Mouse (Mus musculus) midbrain, postnatal 0 days (tissue): ENCODE results near the gene Slc29a1. TPM values are rescaled to one million over a fixed set of nuclear protein-coding genes. Genes with fewer than 3 reads are reported as not detected.

Experiments
- ATAC-seq: fragments of 200-750 bp; cut with Nextera tagmentation; 2 replicates; pipeline ENCODE4 v1.8.0; 2017; ENCODE audit warnings: moderate number of reproducible peaks, mild to moderate bottlenecking, moderate TSS enrichment, moderate library complexity; ENCODE audit not compliant: low FRiP score
- DNase-seq: peaks from one replicate; pipeline ENCODE4 v3.0.0-alpha.2; 2015; ENCODE audit warnings: low spot score
- H3K27ac ChIP-seq: fragments of 300-500 bp; sonication (generic); 2 replicates; pipeline ENCODE4 v1.5.1; 2014; ENCODE audit warnings: low read depth, mild to moderate bottlenecking, low read length, mixed read lengths
- H3K27me3 ChIP-seq: fragments of 300-500 bp; sonication (generic); 2 replicates; pipeline ENCODE4 v1.6.1; 2014; ENCODE audit warnings: low read length, control low read depth, mixed read lengths; ENCODE audit not compliant: insufficient read depth
- H3K36me3 ChIP-seq: fragments of 300-500 bp; sonication (generic); 2 replicates; pipeline ENCODE4 v1.6.1; 2014; ENCODE audit warnings: low read length, control low read depth, mixed read lengths; ENCODE audit not compliant: insufficient read depth
- H3K4me1 ChIP-seq: fragments of 300-500 bp; sonication (generic); 2 replicates; pipeline ENCODE4 v1.6.1; 2014; ENCODE audit warnings: mild to moderate bottlenecking, control low read depth, antibody characterized with exemption, low read length, mixed read lengths; ENCODE audit not compliant: insufficient read depth
- H3K4me2 ChIP-seq: fragments of 300-500 bp; sonication (generic); 2 replicates; pipeline ENCODE4 v1.6.1; 2014; ENCODE audit warnings: low read depth, mild to moderate bottlenecking, low read length, mixed read lengths; ENCODE audit not compliant: poor library complexity, severe bottlenecking
- H3K4me3 ChIP-seq: fragments of 300-500 bp; sonication (generic); 2 replicates; pipeline ENCODE4 v1.5.1; 2014; ENCODE audit warnings: low read depth, mild to moderate bottlenecking, low read length, moderate library complexity
- H3K9ac ChIP-seq: fragments of 300-500 bp; sonication (generic); replicated peaks from 2 replicates; pipeline ENCODE4 v1.6.1; 2014; ENCODE audit warnings: mild to moderate bottlenecking, low read length, moderate library complexity, mixed read lengths; ENCODE audit not compliant: poor library complexity, severe bottlenecking
- H3K9me3 ChIP-seq: fragments of 300-500 bp; sonication (generic); 2 replicates; pipeline ENCODE4 v1.6.1; 2016; ENCODE audit warnings: low read length, control low read depth
- CTCF ChIP-seq: IDR thresholded peaks from 2 replicates; pipeline ENCODE4 v1.5.1; 2016; ENCODE audit warnings: antibody characterized with exemption, mild to moderate bottlenecking
- WGBS: fragments of 180-500 bp; shearing (Covaris S2); extraction: QIAGEN DNeasy Blood & Tissue Kit; methylation state at CpG from one replicate; pipeline ENCODE4 v1.1.7; 2014; 5-methylcytosine and 5-hydroxymethylcytosine counted together
- polyA plus RNA-seq: library from polyadenylated mRNA; unstranded; fragments of >200 nt; fragmentation: Nextera tagmentation; extraction: Ambion mirVana; gene quantifications from 2 replicates; pipeline ENCODE4 v1.2.1, GENCODE M21; 2015
- total RNA-seq: library from RNA; depleted of rRNA; stranded (reverse); fragments of >200 nt; gene quantifications from 2 replicates; pipeline ENCODE4 v1.2.3, GENCODE M21; 2014

Slc29a1 gene
- total and polyA plus RNA-seq, 2 experiments from 2014 or later: 38.4 to 82.1 TPM

- no peaks in the 10 kb centered on the region for H3K9me3 ChIP-seq
- peak overlapping the region; percentile 92 for H3K4me2 ChIP-seq
- no peak for TF ChIP-seq CTCF
- 0 out of 2 replicates have a peak overlapping the region, but pooled peaks have one; percentile 54 for H3K9ac ChIP-seq
- ATAC-seq: no peak
- WGBS: 56% methylated on average over 8 of the region's 8 CpGs
- H3K27ac ChIP-seq: no peak overlapping the region
- peaks cover 8% of the 10 kb centered on the region for H3K27me3 ChIP-seq
- no peak for DNase-seq
- peak overlapping the region; percentile 46 for H3K4me3 ChIP-seq
- peaks cover 15% of the 10 kb centered on the region for H3K4me1 ChIP-seq
- H3K36me3 ChIP-seq: no peaks in the 10 kb centered on the region
Observed at GRCm38 (mm10) chr17:45594195-45594594, 5.2 kb downstream of the Slc29a1 start.

- WGBS: 31% methylated on average over 8 of the region's 8 CpGs
- DNase-seq (no peak), ATAC-seq (no peak)
- H3K27ac ChIP-seq: no peak overlapping the region
- H3K4me3 ChIP-seq: no peak overlapping the region
- peaks cover 8% of the 10 kb centered on the region for H3K27me3 ChIP-seq
- TF ChIP-seq CTCF: 0 out of 2 replicates have a peak, but pooled peaks have one; percentile 16
- peak overlapping the region; percentile 15; the same call in 1 of the 2 replicates for H3K4me2 ChIP-seq
- no peak overlapping the region for H3K9ac ChIP-seq
- H3K9me3 ChIP-seq: no peaks in the 10 kb centered on the region
- no peaks in the 10 kb centered on the region for H3K36me3 ChIP-seq
- H3K4me1 ChIP-seq: peaks cover 15% of the 10 kb centered on the region
Observed at GRCm38 (mm10) chr17:45593479-45593878, 5.9 kb downstream of the Slc29a1 start.

GRCm38 (mm10) chr17:45592606-45593431 lies 6.6 kb downstream of the Slc29a1 start:
- Histone ChIP-seq H3K9ac (peak overlapping the region; percentile 29; the same call in 1 of the 2 replicates), H3K4me2 (peak overlapping the region; percentile 24; the same call in 1 of the 2 replicates), H3K27me3 (peaks cover 8% of the 10 kb centered on the region), H3K27ac (peak overlapping the region; percentile 12; the same call in 1 of the 2 replicates), H3K4me1 (peaks cover 15% of the 10 kb centered on the region), H3K9me3 (no peaks in the 10 kb centered on the region), H3K4me3 (no peak overlapping the region), H3K36me3 (no peaks in the 10 kb centered on the region)
- ATAC-seq (no peak), DNase-seq (no peak)
- 61% methylated on average over 8 of the region's 8 CpGs for WGBS
- TF ChIP-seq CTCF: no peak

GRCm38 (mm10) chr17:45591701-45592605 lies 7.5 kb downstream of the Slc29a1 start:
- no peak overlapping the region for H3K27ac ChIP-seq
- H3K9me3 ChIP-seq: no peaks in the 10 kb centered on the region
- H3K4me3 ChIP-seq: no peak overlapping the region
- H3K27me3 ChIP-seq: peaks cover 8% of the 10 kb centered on the region
- H3K4me2 ChIP-seq: peak overlapping the region; percentile 24
- no peak for DNase-seq
- peak overlapping the region; percentile 29; the same call in 1 of the 2 replicates for H3K9ac ChIP-seq
- ATAC-seq: 0 out of 2 replicates have a peak, but pooled peaks have one; percentile 2
- no peak for TF ChIP-seq CTCF
- peaks cover 15% of the 10 kb centered on the region for H3K4me1 ChIP-seq
- 59% methylated on average over 16 of the region's 16 CpGs for WGBS
- no peaks in the 10 kb centered on the region for H3K36me3 ChIP-seq

GRCm38 (mm10) chr17:45590410-45590809 lies 9.0 kb downstream of the Slc29a1 start:
- H3K36me3 ChIP-seq: no peaks in the 10 kb centered on the region
- ATAC-seq (no peak), DNase-seq (no peak)
- H3K27me3 ChIP-seq: peaks cover 8% of the 10 kb centered on the region
- no peak overlapping the region for H3K9ac ChIP-seq
- TF ChIP-seq CTCF: no peak
- peaks cover 15% of the 10 kb centered on the region for H3K4me1 ChIP-seq
- H3K9me3 ChIP-seq: no peaks in the 10 kb centered on the region
- 81% methylated on average over 6 of the region's 6 CpGs for WGBS
- H3K27ac ChIP-seq: no peak overlapping the region
- H3K4me2 ChIP-seq: no peak overlapping the region
- no peak overlapping the region for H3K4me3 ChIP-seq
